Mouse (Mus musculus) ES-E14 (cell line): ENCODE measurements at regions not wholly inside any gene's neighbourhood (a gene's known extent, or its start where the extent isn't known, plus 50 kb on each side); places are given as distances from the start of the nearest gene placed in this dataset.

Experiments used
- DNase-seq: peaks from one replicate; pipeline ENCODE4 v3.0.0-alpha.2; 2013; ENCODE audit warnings: low read depth, low spot score
- H3K27ac ChIP-seq: 2 replicates; pipeline ENCODE4 v1.5.1; 2012; ENCODE audit warnings: low read depth, mild to moderate bottlenecking, low read length, moderate library complexity, mixed read lengths; ENCODE audit not compliant: poor library complexity, insufficient read depth, severe bottlenecking
- H3K36me3 ChIP-seq: 2 replicates; pipeline ENCODE4 v1.6.1; 2012; ENCODE audit warnings: mild to moderate bottlenecking, low read length, moderate library complexity, mixed read lengths; ENCODE audit not compliant: control insufficient read depth, poor library complexity, insufficient read depth, severe bottlenecking
- H3K4me1 ChIP-seq, 2 experiments: fragments of 150-350 bp in 1 of 2; sonication (generic) in 1 of 2; 2 replicates each; pipeline ENCODE4 v1.6.1; 2012; ENCODE audit warnings: low read length in 2 of 2, mild to moderate bottlenecking in 1 of 2, mixed read lengths in 1 of 2; ENCODE audit not compliant: control insufficient read depth in 2 of 2, insufficient read depth in 2 of 2, poor library complexity in 1 of 2
- H3K4me3 ChIP-seq, 2 experiments: fragments of 150-350 bp in 1 of 2; sonication (generic) in 1 of 2; 2 replicates each; pipeline ENCODE4 v1.5.1; 2012; ENCODE audit warnings: low read length in 2 of 2, low read depth in 1 of 2, mild to moderate bottlenecking in 1 of 2, mixed read lengths in 1 of 2; ENCODE audit not compliant: insufficient read depth in 1 of 2, poor library complexity in 1 of 2, severe bottlenecking in 1 of 2
- H3K9ac ChIP-seq: 2 replicates; pipeline ENCODE4 v1.6.1; 2012; ENCODE audit warnings: low read depth, mild to moderate bottlenecking, low read length, mixed read lengths; ENCODE audit not compliant: poor library complexity, insufficient read depth, severe bottlenecking
- H3K9me3 ChIP-seq: fragments of 150-350 bp; sonication (generic); 2 replicates; pipeline ENCODE4 v1.6.1; 2012; ENCODE audit warnings: low read depth, mild to moderate bottlenecking, low read length; ENCODE audit not compliant: control insufficient read depth, insufficient read depth
- CHD2 ChIP-seq: IDR thresholded peaks from 2 replicates; pipeline ENCODE4 v1.6.1; 2014; ENCODE audit warnings: mild to moderate bottlenecking, low read depth, low read length, inconsistent platforms
- HCFC1 ChIP-seq: IDR thresholded peaks from 2 replicates; pipeline ENCODE4 v1.6.1; 2012; ENCODE audit warnings: low read length, inconsistent platforms, borderline replicate concordance; ENCODE audit not compliant: insufficient read depth
- MAFK ChIP-seq: IDR thresholded peaks from 2 replicates; pipeline ENCODE4 v1.6.1; 2014; ENCODE audit warnings: mild to moderate bottlenecking, low read depth, low read length, inconsistent platforms; ENCODE audit not compliant: insufficient read depth
- ZC3H11A ChIP-seq: IDR thresholded peaks from 2 replicates; pipeline ENCODE4 v1.6.1; 2012; ENCODE audit warnings: low read depth, mild to moderate bottlenecking, inconsistent platforms, low read length, borderline replicate concordance
- ZNF384 ChIP-seq: IDR thresholded peaks from 2 replicates; pipeline ENCODE4 v1.6.1; 2012; ENCODE audit warnings: low read depth, low read length, inconsistent platforms
- in situ Hi-C, 2 experiments: fragments of 600-800 bp; cut with MboI; formaldehyde crosslinking; loops; one replicate each; pipeline ENCODE4 v1.15.1; 2025; ENCODE audit warnings: low sequenced_read_pairs in 2 of 2, inconsistent platforms in 1 of 2; ENCODE audit not compliant: unreplicated experiment in 2 of 2

DNA sequence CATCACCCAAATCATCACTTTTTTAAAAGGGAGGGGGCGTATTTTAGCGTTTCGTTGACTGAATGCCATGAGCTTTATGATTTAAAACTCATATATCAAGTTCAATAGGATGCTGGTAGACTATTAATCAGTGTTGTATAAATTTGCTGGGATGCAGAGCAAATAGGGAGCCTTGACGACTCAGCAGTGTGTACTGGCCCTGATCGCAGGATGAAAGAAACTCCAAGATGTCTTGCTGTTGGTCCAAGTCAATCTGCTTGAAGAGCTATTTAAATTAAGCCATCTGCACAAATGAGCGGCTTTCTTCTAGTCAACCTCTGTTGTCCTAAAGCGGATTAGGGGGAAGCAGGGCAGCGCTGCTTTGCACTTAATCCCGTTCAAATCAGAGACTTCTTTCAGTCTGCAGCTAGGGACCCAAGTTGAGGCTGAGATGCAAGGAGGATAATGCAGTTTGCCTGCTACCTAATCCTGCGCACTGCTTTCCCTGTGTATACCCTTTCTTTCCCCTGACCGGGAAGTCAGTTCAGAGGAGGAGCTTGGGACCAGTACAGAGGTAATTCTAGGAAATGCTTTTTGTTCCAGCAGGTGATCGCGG, 170.3 kb upstream of the Sox14 start:
- TF ChIP-seq MAFK (no peak), CHD2 (no peak), ZC3H11A (no peak)
- Histone ChIP-seq H3K4me1 (no peaks in the 10 kb centered on the region), H3K4me3 (no peak overlapping the region), H3K9me3 (no peaks in the 10 kb centered on the region), H3K36me3 (no peaks in the 10 kb centered on the region), H3K27ac (no peak overlapping the region), H3K9ac (no peak overlapping the region)
- in situ Hi-C loops = no loop called here
- no peak for DNase-seq

- H3K36me3 ChIP-seq = no peaks in the 10 kb centered on the region
- no peaks in the 10 kb centered on the region for H3K9me3 ChIP-seq
- no peak for DNase-seq
- in situ Hi-C loops = no loop called here
- no peak overlapping the region for H3K9ac ChIP-seq
- TF ChIP-seq ZNF384 (no peak), ZC3H11A (no peak), MAFK (no peak), CHD2 (no peak), HCFC1 (no peak)
- H3K4me3 ChIP-seq = no peak overlapping the region
- H3K27ac ChIP-seq = no peak overlapping the region
- no peaks in the 10 kb centered on the region for H3K4me1 ChIP-seq
Measured at GRCm38 (mm10) chr9:100045636-100046035, 169.7 kb upstream of the Sox14 start.

- in situ Hi-C loops = no loop called here
Measured at GRCm38 (mm10) chr9:100041776-100042175, 165.8 kb upstream of the Sox14 start.

GRCm38 (mm10) chr9:100023641-100024040, 147.7 kb upstream of the Sox14 start:
- peak; percentile 51 for DNase-seq
- Histone ChIP-seq H3K4me1 (no peaks in the 10 kb centered on the region), H3K9me3 (no peaks in the 10 kb centered on the region), H3K9ac (no peak overlapping the region), H3K4me3 (no peak overlapping the region), H3K27ac (no peak overlapping the region), H3K36me3 (no peaks in the 10 kb centered on the region)
- no peak for TF ChIP-seq HCFC1
- TF ChIP-seq ZC3H11A = no peak
- TF ChIP-seq MAFK = no peak
- TF ChIP-seq ZNF384 = no peak
- no peak for TF ChIP-seq CHD2
- in situ Hi-C loops = no loop called here

More at GRCm38 (mm10) chr9:100041776-100042175, 165.8 kb upstream of the Sox14 start:
- no peak overlapping the region for H3K27ac ChIP-seq
- no peaks in the 10 kb centered on the region for H3K4me1 ChIP-seq
- H3K4me3 ChIP-seq = no peak overlapping the region
- DNase-seq = no peak
- TF ChIP-seq ZNF384 (no peak), MAFK (no peak), ZC3H11A (no peak), CHD2 (no peak), HCFC1 (no peak)
- no peaks in the 10 kb centered on the region for H3K9me3 ChIP-seq
- no peak overlapping the region for H3K9ac ChIP-seq
- H3K36me3 ChIP-seq = no peaks in the 10 kb centered on the region

DNA sequence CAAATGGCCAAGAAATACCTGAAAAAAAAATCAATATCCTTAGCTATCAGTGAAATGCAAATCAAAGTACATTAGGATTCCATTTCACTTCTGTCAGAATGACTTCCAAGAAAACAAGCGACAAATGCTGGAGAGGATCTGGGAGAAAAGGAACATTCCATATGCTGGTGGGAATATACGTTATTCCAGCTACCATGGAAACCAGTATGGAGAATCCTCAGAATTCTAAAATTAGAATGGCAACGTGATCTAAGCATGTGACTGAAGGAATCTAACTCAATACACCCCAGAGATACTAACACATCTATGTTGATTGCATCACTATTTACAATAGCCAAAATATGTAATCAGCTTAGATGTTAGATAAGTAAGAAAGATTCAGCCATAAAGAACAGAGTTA, 146.1 kb upstream of the Sox14 start:
- H3K4me3 ChIP-seq = no peak overlapping the region
- no peaks in the 10 kb centered on the region for H3K9me3 ChIP-seq
- in situ Hi-C loops = no loop called here
- no peaks in the 10 kb centered on the region for H3K4me1 ChIP-seq
- TF ChIP-seq HCFC1 = no peak
- no peak for TF ChIP-seq CHD2
- no peak for TF ChIP-seq MAFK
- TF ChIP-seq ZNF384 = no peak
- no peak for TF ChIP-seq ZC3H11A
- no peak overlapping the region for H3K27ac ChIP-seq
- H3K36me3 ChIP-seq = no peaks in the 10 kb centered on the region
- no peak for DNase-seq
- H3K9ac ChIP-seq = no peak overlapping the region
